28 mouse cellular contexts compared by ENCODE assay signal in genomic region chr12:57016324-57016723, GRCm38 (mm10).
DNase-seq lines count a peak whose midpoint lies in the region; ATAC-seq and TF ChIP-seq lines count a peak whose summit lies in the region.
"Had no signal": no experiment of that assay in that cellular context is flagged by ENCODE, and none has a peak within 500 bp of the region (broad histone marks: within the 10 kb centered on the region; RNA-seq: fewer than 3 reads in every experiment).

No protein-coding gene starts in this region.

- no peaks in the 10 kb centered on the region for H3K27me3 ChIP-seq in lung, embryonic 14.5 days (ENCODE audit: insufficient read depth, low read length)
- peaks cover 4% of the 10 kb centered on the region; the same call in 1 of the 2 replicates for H3K27me3 ChIP-seq in limb, embryonic 12.5 days
- H3K27me3 ChIP-seq: heart, embryonic 13.5 days; hindbrain, embryonic 12.5 days; neural tube, embryonic 13.5 days had no signal

- 36% methylated on average over 3 of the region's 3 CpGs for WGBS in lung, embryonic 14.5 days
- WGBS in limb, embryonic 12.5 days: 55% methylated on average over 3 of the region's 3 CpGs

- H3K4me3 ChIP-seq in lung, embryonic 14.5 days (ENCODE audit: low read depth, low read length): no peak overlapping the region
- no peak overlapping the region for H3K4me3 ChIP-seq in limb, embryonic 12.5 days (replicated peaks)
- H3K4me3 ChIP-seq: heart, adult 2 months; heart, embryonic 13.5 days; hindbrain, embryonic 12.5 days; layer of hippocampus, adult 2 months; neural tube, embryonic 13.5 days had no signal

- H3K4me1 ChIP-seq in lung, embryonic 14.5 days (ENCODE audit: insufficient read depth): no peaks in the 10 kb centered on the region
- H3K4me1 ChIP-seq in limb, embryonic 12.5 days (replicated peaks): 0 out of 2 replicates have a peak, but pooled peaks cover 2% of the 10 kb centered on the region
- H3K4me1 ChIP-seq: heart, embryonic 13.5 days; hindbrain, embryonic 12.5 days; neural tube, embryonic 13.5 days had no signal

- no peak overlapping the region for H3K27ac ChIP-seq in lung, embryonic 14.5 days (ENCODE audit: low read depth)
- H3K27ac ChIP-seq in limb, embryonic 12.5 days: no peak overlapping the region
- H3K27ac ChIP-seq: heart, adult 2 months; heart, embryonic 13.5 days; hindbrain, embryonic 12.5 days; layer of hippocampus, adult 2 months; neural tube, embryonic 13.5 days had no signal

- ATAC-seq in lung, embryonic 14.5 days (ENCODE audit: insufficient read depth): peak; percentile 87
- ATAC-seq in limb, embryonic 12.5 days (ENCODE audit: insufficient number of reproducible peaks, insufficient read depth, low FRiP score, low TSS enrichment, low read depth): peak; percentile 66; the same call in 1 of the 2 replicates
- ATAC-seq: activated CD4-positive, CD25-positive, alpha-beta regulatory T cell, adult 4 months; forebrain, postnatal 0 days had no signal

- H3K9me3 ChIP-seq in lung, embryonic 14.5 days (ENCODE audit: low read depth, low read length): no peaks in the 10 kb centered on the region
- H3K9me3 ChIP-seq in limb, embryonic 12.5 days: no peaks in the 10 kb centered on the region
- H3K9me3 ChIP-seq: heart, embryonic 13.5 days; hindbrain, embryonic 12.5 days; neural tube, embryonic 13.5 days had no signal

- H3K9ac ChIP-seq in lung, embryonic 14.5 days: no peak overlapping the region
- H3K9ac ChIP-seq in limb, embryonic 12.5 days (replicated peaks): no peak overlapping the region
- H3K9ac ChIP-seq: forebrain, postnatal 0 days; heart, embryonic 13.5 days; hindbrain, embryonic 12.5 days; neural tube, embryonic 13.5 days had no signal

- TF ChIP-seq CTCF in lung, embryonic 14.5 days (IDR thresholded peaks at IDR 0.05; ENCODE audit: low read depth): 0 out of 2 replicates have a peak, but pooled peaks have one; percentile 7

- peak; percentile 75 for DNase-seq in lung, embryonic 14.5 days
- no peak for DNase-seq in lung, postnatal 36 days
- peak; percentile 3 for DNase-seq in 3T3-L1 (ENCODE audit: low read depth, low spot score)
- DNase-seq in embryo, embryonic 10 days (ENCODE audit: low spot score): peak; percentile 58
- DNase-seq in layer of hippocampus, postnatal 25 days (ENCODE audit: extremely low spot score in 1 of 2, low spot score in 1 of 2): no peak
- DNase-seq in spleen, adult 18-20 months: no peak
- DNase-seq: adrenal gland, adult 8-10 months; cerebellum, adult 18-20 months; cerebellum, postnatal 14 days; forebrain, postnatal 0 days; gastrocnemius, postnatal 25 days; heart, adult 2 months; heart, postnatal 14 days; kidney, adult 11 months; kidney, postnatal 25 days; lung, adult 18-20 months; midbrain, embryonic 14.5 days; right cerebral cortex, adult 18-20 months; right cerebral cortex, postnatal 4 days; thymus, adult 18-20 months; thymus, postnatal 4 days had no signal

- H3K36me3 ChIP-seq in lung, embryonic 14.5 days (ENCODE audit: insufficient read depth): no peaks in the 10 kb centered on the region
- H3K36me3 ChIP-seq in limb, embryonic 12.5 days: no peaks in the 10 kb centered on the region
- H3K36me3 ChIP-seq: heart, embryonic 13.5 days; hindbrain, embryonic 12.5 days; neural tube, embryonic 13.5 days had no signal

- no peak overlapping the region for H3K4me2 ChIP-seq in lung, embryonic 14.5 days
- no peak overlapping the region for H3K4me2 ChIP-seq in limb, embryonic 12.5 days
- H3K4me2 ChIP-seq: heart, embryonic 13.5 days; hindbrain, embryonic 12.5 days; liver, embryonic 11.5 days; neural tube, embryonic 13.5 days had no signal

Comparison
In these comparisons a context has a peak if more than half of its experiments do, and no peak if none do; other contexts are left out.
1. DNase-seq: peak in lung, embryonic 14.5 days (single experiment), 3T3-L1 (single experiment) and embryo, embryonic 10 days (single experiment); none in lung, postnatal 36 days (single experiment), layer of hippocampus, postnatal 25 days (0 of 2) and spleen, adult 18-20 months (0 of 2).